Mouse (Mus musculus): ENCODE data around the gene Cdk14.

Cdk14 gene

GRCm38 (mm10) chr5:5419992-5420455, at the start of gene Cdk14:
Cdk14 (minus strand) TSS chr5:5420312.
- DNase-seq, result no peak

- no peak for DNase-seq
Measured at GRCm38 (mm10) chr5:5465256-5465655, 45.1 kb upstream of the Cdk14 start.

GRCm38 (mm10) chr5:5431746-5432438, 11.8 kb upstream of the Cdk14 start:
- DNase-seq, result no peak

GRCm38 (mm10) chr5:5423723-5424171, 3.6 kb upstream of the Cdk14 start:
- DNase-seq, result no peak

- DNase-seq, result no peak
Measured at GRCm38 (mm10) chr5:5423081-5423480, 3.0 kb upstream of the Cdk14 start.

- DNase-seq, result no peak
Measured at GRCm38 (mm10) chr5:5421439-5421838, 1.3 kb upstream of the Cdk14 start.

GRCm38 (mm10) chr5:5419253-5419652, 859 bp downstream of the Cdk14 start:
- DNase-seq, result no peak

GRCm38 (mm10) chr5:5414835-5415234, 5.3 kb downstream of the Cdk14 start:
- DNase-seq, result no peak

GRCm38 (mm10) chr5:5411886-5412285, 8.2 kb downstream of the Cdk14 start:
- no peak for DNase-seq

GRCm38 (mm10) chr5:5401986-5402385, 18.1 kb downstream of the Cdk14 start:
- no peak for DNase-seq

GRCm38 (mm10) chr5:5392786-5393185, 27.3 kb downstream of the Cdk14 start:
- no peak for DNase-seq

- no peak for DNase-seq
Measured at GRCm38 (mm10) chr5:5380731-5381718, 39.1 kb downstream of the Cdk14 start.

GRCm38 (mm10) chr5:5379870-5380730, 40.0 kb downstream of the Cdk14 start:
- peak; percentile 66 for DNase-seq

GRCm38 (mm10) chr5:5379501-5379869, 40.6 kb downstream of the Cdk14 start:
- DNase-seq, result no peak

- DNase-seq, result no peak
Measured at GRCm38 (mm10) chr5:5374393-5374792, 45.7 kb downstream of the Cdk14 start.

- DNase-seq, result no peak
Measured at GRCm38 (mm10) chr5:5373541-5373940, 46.6 kb downstream of the Cdk14 start.

GRCm38 (mm10) chr5:5372936-5373335, 47.2 kb downstream of the Cdk14 start:
- DNase-seq, result no peak

GRCm38 (mm10) chr5:5372354-5372753, 47.8 kb downstream of the Cdk14 start:
- no peak for DNase-seq

GRCm38 (mm10) chr5:5370322-5371082, 49.6 kb downstream of the Cdk14 start:
- no peak for DNase-seq

- no peak for DNase-seq
Measured at GRCm38 (mm10) chr5:5368389-5369164, 51.5 kb downstream of the Cdk14 start.

- no peak for DNase-seq
Measured at GRCm38 (mm10) chr5:5367550-5367949, 52.6 kb downstream of the Cdk14 start.
